Mouse (Mus musculus): ENCODE measurements around the gene Gm9936. TPM values are rescaled to one million over a fixed set of nuclear protein-coding genes. Genes with fewer than 3 reads are reported as not detected.
A peak's percentile ranks its signal among the peaks of the same experiment; 100 is the strongest.

Gene Gm9936
- total and polyA plus RNA-seq, 3 experiments, result 0.04 to 0.26 TPM; not detected in 1

- peaks cover 0 to 6% of the 10 kb centered on the region in 2 experiments; a peak in 1 of 4 replicates for H3K4me1 ChIP-seq (ENCODE audit: control insufficient read depth in 1 of 2, insufficient read depth in 2 of 2)
- in situ Hi-C loops (cut with MboI; ENCODE audit: low pct_ligation_motif_present, low pct_unique_long_range_greater_than_20kb, low sequenced_read_pairs), result no loop called here
- no peaks in the 10 kb centered on the region for H3K36me3 ChIP-seq (replicated peaks in 1 of 2; ENCODE audit: control insufficient read depth in 1 of 2, insufficient read depth in 1 of 2, low read length in 1 of 2)
- no peak for DNase-seq (ENCODE audit: extremely low read depth)
- no peaks in the 10 kb centered on the region for H3K27me3 ChIP-seq (replicated peaks)
- H3K4me3 ChIP-seq (replicated peaks in 1 of 3; ENCODE audit: low read depth in 2 of 3, low read length in 2 of 3, poor library complexity in 1 of 3), result no peak overlapping the region
- no peaks in the 10 kb centered on the region for H3K79me2 ChIP-seq (replicated peaks; ENCODE audit: control insufficient read depth, extremely low read depth, insufficient read depth, poor library complexity, severe bottlenecking)
- dilution Hi-C loops (cut with MboI; ENCODE audit: extremely low pct_ligation_motif_present, extremely low pct_unique_long_range_greater_than_20kb, low sequenced_read_pairs), result no loop called here
- no peak overlapping the region for H3K9ac ChIP-seq (ENCODE audit: insufficient read depth, low read depth)
- no peaks in the 10 kb centered on the region for H3K9me3 ChIP-seq (replicated peaks; ENCODE audit: low read length)
- H3K27ac ChIP-seq (ENCODE audit: insufficient read depth, low read depth), result no peak overlapping the region
- TF ChIP-seq KAT2A (IDR thresholded peaks at IDR 0.05; ENCODE audit: insufficient replicate concordance, low read length) (no peak), EP300 (IDR thresholded peaks at IDR 0.05; ENCODE audit: low read length) (no peak), ETS1 (conservative IDR thresholded peaks at IDR 0.05; ENCODE audit: low read depth, low read length) (no peak), UBTF (IDR thresholded peaks at IDR 0.05; ENCODE audit: low read depth, low read length) (no peak), IRF4 (IDR thresholded peaks at IDR 0.05; ENCODE audit: low read depth, low read length) (no peak), MAX (IDR thresholded peaks at IDR 0.05; ENCODE audit: low read length) (no peak), MAZ (IDR thresholded peaks at IDR 0.05; ENCODE audit: low read depth, low read length) (0 out of 2 replicates have a peak, but pooled peaks have one; percentile 64), MAFK (IDR thresholded peaks at IDR 0.05; ENCODE audit: insufficient replicate concordance, low read length) (no peak), CTCF (conservative IDR thresholded peaks at IDR 0.05 in 1 of 2, IDR thresholded peaks at IDR 0.05 in 1 of 2; ENCODE audit: low read depth in 2 of 2, low read length in 2 of 2) (peak in 1 of 2 experiments; percentile 72; a peak in 2 of 4 replicates), SMC3 (IDR thresholded peaks at IDR 0.05; ENCODE audit: low read depth, low read length) (peak; percentile 72), E2F4 (IDR thresholded peaks at IDR 0.05; ENCODE audit: insufficient replicate concordance, low read depth, low read length) (no peak), RAD21 (IDR thresholded peaks at IDR 0.05; ENCODE audit: low read depth, low read length) (peak; percentile 74), USF2 (conservative IDR thresholded peaks at IDR 0.05; ENCODE audit: low read depth, low read length) (no peak)
- H3K4me2 ChIP-seq (ENCODE audit: insufficient read depth, low read depth, poor library complexity, severe bottlenecking), result peak overlapping the region; percentile 63
These were observed 17.4 kb upstream of the Gm9936 start for GRCm38 (mm10) chr5:114875858-114876257.

DNA sequence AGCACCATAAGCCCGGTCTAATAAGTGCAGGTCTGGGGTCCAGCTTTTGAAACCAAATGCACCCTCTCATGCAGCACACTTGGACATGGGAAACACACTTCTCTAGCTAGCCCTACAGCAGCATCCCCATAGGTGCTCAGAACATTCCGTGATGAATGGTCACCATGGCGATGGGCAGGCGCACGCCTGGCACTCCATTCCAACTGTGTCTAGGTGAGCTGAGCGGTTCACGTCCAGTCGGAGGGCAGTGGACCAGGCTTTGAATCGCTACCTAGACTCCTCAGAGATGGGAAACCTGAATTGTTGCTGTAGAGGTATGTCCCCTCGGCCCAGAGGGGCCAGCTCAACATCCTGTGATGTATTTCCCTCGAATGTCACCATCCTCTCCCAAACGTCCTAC lies 6.8 kb upstream of the Gm9936 start:
- no peaks in the 10 kb centered on the region for H3K79me2 ChIP-seq (replicated peaks; ENCODE audit: control insufficient read depth, extremely low read depth, insufficient read depth, poor library complexity, severe bottlenecking)
- H3K9ac ChIP-seq (ENCODE audit: insufficient read depth, low read depth), result no peak overlapping the region
- peak overlapping the region in 1 of 3 experiments; percentile 2 for H3K4me3 ChIP-seq (replicated peaks in 1 of 3; ENCODE audit: low read depth in 2 of 3, low read length in 2 of 3, poor library complexity in 1 of 3)
- H3K4me2 ChIP-seq (ENCODE audit: insufficient read depth, low read depth, poor library complexity, severe bottlenecking), result no peak overlapping the region
- TF ChIP-seq PAX5 (IDR thresholded peaks at IDR 0.05; ENCODE audit: low read length) (no peak), MYC (IDR thresholded peaks at IDR 0.05; ENCODE audit: low read depth, low read length) (no peak), ETS1 (conservative IDR thresholded peaks at IDR 0.05; ENCODE audit: low read depth, low read length) (no peak), SIN3A (IDR thresholded peaks at IDR 0.05; ENCODE audit: low read length) (no peak), CHD2 (IDR thresholded peaks at IDR 0.05; ENCODE audit: low read length) (no peak), CHD1 (IDR thresholded peaks at IDR 0.05; ENCODE audit: low read depth, low read length) (no peak), RAD21 (IDR thresholded peaks at IDR 0.05; ENCODE audit: low read depth, low read length) (no peak), GABPA (IDR thresholded peaks at IDR 0.05; ENCODE audit: insufficient replicate concordance, low read depth, low read length) (no peak)
- peaks cover under 1% of the 10 kb centered on the region for H3K27me3 ChIP-seq (replicated peaks)
- peaks cover 9 to 35% of the 10 kb centered on the region in 2 experiments for H3K4me1 ChIP-seq (ENCODE audit: control insufficient read depth in 1 of 2, insufficient read depth in 2 of 2)
- dilution Hi-C loops (cut with MboI; ENCODE audit: extremely low pct_ligation_motif_present, extremely low pct_unique_long_range_greater_than_20kb, low sequenced_read_pairs), result no loop called here
- DNase-seq (ENCODE audit: extremely low read depth), result peak; percentile 17
- H3K9me3 ChIP-seq (replicated peaks; ENCODE audit: low read length), result peaks cover 31% of the 10 kb centered on the region
- 0 out of 2 replicates have a peak overlapping the region, but pooled peaks have one; percentile 8 for H3K27ac ChIP-seq (ENCODE audit: insufficient read depth, low read depth)
- no peaks in the 10 kb centered on the region for H3K36me3 ChIP-seq (replicated peaks in 1 of 2; ENCODE audit: control insufficient read depth in 1 of 2, insufficient read depth in 1 of 2, low read length in 1 of 2)
- in situ Hi-C loops (cut with MboI; ENCODE audit: low pct_ligation_motif_present, low pct_unique_long_range_greater_than_20kb, low sequenced_read_pairs), result no loop called here
